Mouse (Mus musculus): Measurements from ENCODE around the gene Ppp1r12a.

- TF ChIP-seq TCF3 (IDR thresholded peaks at IDR 0.05; ENCODE audit: insufficient read length, low read depth), result no peak
- no peak for TF ChIP-seq USF1 (IDR thresholded peaks at IDR 0.05; ENCODE audit: low read depth)
- no peak for TF ChIP-seq POLR2A (IDR thresholded peaks at IDR 0.05; ENCODE audit: insufficient read length, low read depth)
Measured at GRCm38 (mm10) chr10:108328983-108329382, 167.0 kb downstream of the Ppp1r12a start.

Data from myocyte (in vitro differentiated cells).